Mouse (Mus musculus): ENCODE measurements around the gene Sclt1.

Gene Sclt1

GRCm38 (mm10) chr3:41586330-41586729 lies 156.0 kb downstream of the Sclt1 start:
- DNase-seq (ENCODE audit: low spot score), result no peak

- DNase-seq (ENCODE audit: low spot score), result no peak
These were observed 156.8 kb downstream of the Sclt1 start for GRCm38 (mm10) chr3:41585548-41585947.

DNA sequence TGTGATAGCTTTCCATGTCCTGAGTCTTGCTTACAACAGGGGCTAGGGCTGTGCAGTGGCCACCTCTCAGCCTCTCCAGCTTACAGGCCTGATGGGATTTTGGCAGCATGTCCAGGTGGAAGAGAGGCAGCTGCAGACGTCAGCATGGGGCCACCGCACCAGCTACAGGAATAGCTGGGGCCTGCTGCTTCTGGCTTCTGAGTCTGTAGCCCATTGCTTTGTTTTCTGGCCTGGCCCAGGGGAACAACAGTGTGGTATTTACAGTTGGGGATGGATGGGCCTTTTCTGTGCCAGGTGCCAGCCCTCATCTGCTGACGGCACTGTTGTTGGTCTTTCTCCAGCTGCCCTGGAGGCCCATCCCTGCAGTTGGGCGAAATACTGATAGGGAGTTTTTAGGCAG lies 158.7 kb downstream of the Sclt1 start:
- DNase-seq (ENCODE audit: low spot score), result no peak

- no peak for DNase-seq (ENCODE audit: low spot score)
These were observed 159.2 kb downstream of the Sclt1 start for GRCm38 (mm10) chr3:41583092-41583491.

DNA sequence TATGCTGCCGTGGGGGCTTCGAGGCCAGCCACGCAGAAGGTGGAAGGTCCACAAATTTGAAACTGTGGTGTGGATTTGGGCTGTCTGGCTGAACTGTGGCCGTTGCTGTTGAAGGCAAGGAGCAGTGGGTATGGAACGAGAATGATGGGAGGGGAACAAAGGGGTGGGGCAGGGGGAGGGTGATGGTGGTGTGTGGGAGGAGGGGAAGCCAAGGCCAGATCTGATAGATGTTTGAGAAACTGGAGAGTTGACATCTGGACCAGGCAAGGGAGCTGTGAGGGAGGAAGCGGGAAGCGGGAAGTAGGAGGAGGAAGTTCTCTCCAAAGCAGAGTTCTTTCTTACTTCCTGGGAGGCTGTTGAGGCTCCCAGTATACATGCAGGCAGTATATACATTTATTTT lies 160.1 kb downstream of the Sclt1 start:
- no peak for DNase-seq (ENCODE audit: low spot score)

- no peak for DNase-seq (ENCODE audit: low spot score)
These were observed 160.9 kb downstream of the Sclt1 start for GRCm38 (mm10) chr3:41581436-41581835.

- DNase-seq (ENCODE audit: low spot score), result no peak
These were observed 161.7 kb downstream of the Sclt1 start for GRCm38 (mm10) chr3:41580401-41581323.

GRCm38 (mm10) chr3:41579873-41580272 lies 162.4 kb downstream of the Sclt1 start:
- no peak for DNase-seq (ENCODE audit: low spot score)

- DNase-seq (ENCODE audit: low spot score), result no peak
These were observed 165.1 kb downstream of the Sclt1 start for GRCm38 (mm10) chr3:41577240-41577639.

All from urinary bladder, postnatal 10 days (tissue).